Mouse (Mus musculus): ENCODE results near the gene Sbf2.
"Not testable (repeated sequence)": the region's sequence is repeated elsewhere in the genome, so short reads cannot be mapped to it uniquely, and the experiment has no call there.

Gene Sbf2

GRCm38 (mm10) chr7:110583705-110584104 lies 31.0 kb downstream of the Sbf2 start:
- DNase-seq (ENCODE audit: low read depth, low spot score), result no peak

- DNase-seq (ENCODE audit: low read depth, low spot score), result no peak
These were observed 48.7 kb downstream of the Sbf2 start for GRCm38 (mm10) chr7:110565815-110566549.

DNA sequence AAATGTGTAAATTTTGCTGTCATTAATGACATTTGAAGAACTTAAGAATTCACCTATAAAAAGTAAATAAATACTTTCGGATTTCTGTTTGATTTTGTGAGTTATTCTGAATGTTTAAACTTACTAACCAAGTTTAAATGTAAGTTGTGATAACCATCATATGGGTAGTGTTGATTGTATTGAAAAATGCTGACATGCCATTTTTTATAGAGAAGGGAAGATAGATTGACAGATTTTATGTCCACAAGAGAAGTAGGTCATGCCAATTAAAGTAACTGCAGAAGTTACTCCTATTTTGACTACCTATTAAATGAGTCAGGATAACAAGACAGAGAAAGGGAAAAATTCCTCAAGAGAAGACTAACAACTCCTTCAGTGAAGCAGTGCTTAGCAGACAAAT lies 53.1 kb downstream of the Sbf2 start:
- no peak for DNase-seq (ENCODE audit: low read depth, low spot score)

- no peak for DNase-seq (ENCODE audit: low read depth, low spot score)
These were observed 57.7 kb downstream of the Sbf2 start for GRCm38 (mm10) chr7:110557001-110557400.

DNA sequence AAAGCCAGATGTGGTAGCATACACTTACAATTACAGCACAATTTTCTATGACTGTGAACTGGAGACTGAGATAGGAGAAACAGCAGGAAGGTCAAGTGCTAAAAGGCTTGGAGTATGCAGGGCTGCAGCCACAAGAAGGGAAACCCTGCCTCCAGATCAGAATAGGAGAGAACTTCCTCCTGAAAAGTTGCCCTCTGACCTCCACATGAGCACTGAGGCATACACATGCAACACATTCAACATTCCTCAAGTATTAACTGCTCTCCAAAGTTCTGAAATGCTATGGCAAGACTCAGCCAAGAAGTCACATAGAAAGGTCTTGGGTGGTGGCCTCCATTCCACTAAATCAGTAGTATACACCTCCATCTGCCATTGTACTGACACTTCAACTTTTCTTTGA lies 58.5 kb downstream of the Sbf2 start:
- no peak for DNase-seq (ENCODE audit: low read depth, low spot score)

GRCm38 (mm10) chr7:110555260-110555659 lies 59.5 kb downstream of the Sbf2 start:
- DNase-seq (ENCODE audit: low read depth, low spot score), result no peak

DNA sequence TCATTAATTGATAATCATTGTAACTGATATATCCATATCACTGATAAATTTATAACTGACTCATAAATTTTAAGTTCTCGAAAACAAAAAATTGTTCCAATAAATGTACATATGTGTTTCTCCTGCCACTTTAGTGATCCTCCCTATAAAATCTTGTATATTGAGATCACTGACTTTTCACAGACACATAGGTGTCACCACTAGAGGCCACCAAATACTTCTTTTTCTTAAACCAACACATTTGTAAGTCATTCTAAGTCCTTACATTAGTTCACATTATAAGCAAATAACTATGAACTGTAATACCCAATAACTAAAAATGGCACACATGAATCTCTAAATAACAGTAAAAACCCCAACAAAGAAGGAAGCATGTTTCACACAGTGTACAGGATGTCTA lies 66.5 kb downstream of the Sbf2 start:
- no peak for DNase-seq (ENCODE audit: low read depth, low spot score)

- peak; percentile 57 for DNase-seq (ENCODE audit: low read depth, low spot score)
These were observed 71.4 kb downstream of the Sbf2 start for GRCm38 (mm10) chr7:110543341-110543740.

DNA sequence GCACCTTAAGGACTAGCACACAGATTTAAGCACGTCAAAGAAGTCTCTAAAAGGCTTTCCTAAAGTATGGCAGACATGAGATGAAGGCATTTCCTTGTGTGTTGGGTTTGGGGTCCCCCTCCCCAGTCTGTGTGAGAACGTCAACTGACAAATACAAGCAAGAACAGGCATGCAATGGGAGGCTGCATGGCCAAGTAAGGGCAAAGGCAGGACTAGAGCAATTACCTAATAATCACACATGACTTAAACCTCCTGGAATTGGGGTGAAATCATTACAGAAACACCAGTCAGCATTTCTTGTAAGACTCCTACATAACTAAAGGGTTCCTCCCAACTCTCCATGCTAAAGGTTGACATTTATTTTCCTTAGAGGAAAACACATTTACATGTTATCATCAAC lies 75.5 kb downstream of the Sbf2 start:
- DNase-seq (ENCODE audit: low read depth, low spot score), result no peak

GRCm38 (mm10) chr7:110530295-110530694 lies 84.4 kb downstream of the Sbf2 start:
- not testable (repeated sequence) for DNase-seq (ENCODE audit: low read depth, low spot score)

- no peak for DNase-seq (ENCODE audit: low read depth, low spot score)
These were observed 89.5 kb downstream of the Sbf2 start for GRCm38 (mm10) chr7:110525090-110525775.

GRCm38 (mm10) chr7:110516241-110517220 lies 98.2 kb downstream of the Sbf2 start:
- DNase-seq (ENCODE audit: low read depth, low spot score), result no peak

- DNase-seq (ENCODE audit: low read depth, low spot score), result no peak
These were observed 100.6 kb downstream of the Sbf2 start for GRCm38 (mm10) chr7:110514131-110514530.

DNA sequence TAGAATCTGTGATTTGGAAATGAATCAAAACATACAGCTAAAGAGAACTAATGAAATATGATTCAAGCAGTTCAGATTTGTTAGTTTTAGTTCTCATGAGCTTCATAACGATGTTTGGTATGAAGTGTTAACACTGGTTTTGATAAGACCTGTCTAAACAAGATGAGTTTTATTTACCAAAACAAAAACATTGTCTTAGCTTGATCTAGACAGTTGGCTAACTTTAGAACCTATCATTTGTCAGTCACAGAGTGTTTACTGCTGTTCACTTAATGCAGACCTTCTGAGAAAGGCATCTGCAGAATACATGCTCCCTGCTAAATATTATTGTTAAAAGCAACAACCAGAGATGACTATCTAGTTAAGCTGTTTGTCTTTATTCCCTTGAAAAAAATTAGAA lies 116.1 kb downstream of the Sbf2 start:
- no peak for DNase-seq (ENCODE audit: low read depth, low spot score)

DNA sequence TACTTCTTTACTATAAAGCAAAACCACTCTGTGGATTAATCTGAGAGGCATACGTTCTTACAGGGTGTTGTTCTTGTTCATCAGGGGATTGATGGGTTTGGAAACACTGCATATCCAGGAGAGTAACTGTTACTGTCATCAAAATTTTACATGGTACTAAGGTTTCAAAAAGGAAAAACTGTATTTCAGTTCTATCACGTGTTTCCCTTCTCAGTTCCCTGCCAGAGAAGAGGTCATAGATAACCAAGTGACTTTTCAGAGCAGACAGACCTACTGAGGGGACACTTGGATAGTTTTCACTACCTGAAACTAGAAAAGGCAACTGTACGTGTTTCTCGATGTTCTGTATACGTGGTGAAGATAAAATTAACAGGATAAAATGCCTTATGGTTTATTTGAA lies 123.7 kb downstream of the Sbf2 start:
- DNase-seq (ENCODE audit: low read depth, low spot score), result no peak

- DNase-seq (ENCODE audit: low read depth, low spot score), result no peak
These were observed 129.7 kb downstream of the Sbf2 start for GRCm38 (mm10) chr7:110485051-110485450.

DNA sequence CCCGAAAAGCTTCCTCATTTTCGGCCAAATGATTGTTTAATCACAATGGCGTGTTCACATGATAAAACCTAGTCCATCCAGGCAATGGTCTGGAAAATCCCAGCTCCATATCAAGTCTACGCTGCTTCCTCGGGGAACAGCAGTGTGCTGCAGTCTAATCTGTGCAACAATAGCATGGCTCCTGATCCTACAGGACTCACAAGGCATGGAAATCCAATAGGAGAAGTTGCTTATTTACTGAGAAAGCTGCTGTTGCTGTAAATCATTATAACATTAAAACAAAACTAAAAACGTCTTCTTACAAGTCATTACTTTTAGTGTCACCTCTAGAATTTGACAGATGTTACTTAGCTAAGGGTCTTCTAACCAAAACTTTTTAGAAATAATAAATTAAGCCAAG lies 143.7 kb downstream of the Sbf2 start:
- no peak for DNase-seq (ENCODE audit: low read depth, low spot score)

DNA sequence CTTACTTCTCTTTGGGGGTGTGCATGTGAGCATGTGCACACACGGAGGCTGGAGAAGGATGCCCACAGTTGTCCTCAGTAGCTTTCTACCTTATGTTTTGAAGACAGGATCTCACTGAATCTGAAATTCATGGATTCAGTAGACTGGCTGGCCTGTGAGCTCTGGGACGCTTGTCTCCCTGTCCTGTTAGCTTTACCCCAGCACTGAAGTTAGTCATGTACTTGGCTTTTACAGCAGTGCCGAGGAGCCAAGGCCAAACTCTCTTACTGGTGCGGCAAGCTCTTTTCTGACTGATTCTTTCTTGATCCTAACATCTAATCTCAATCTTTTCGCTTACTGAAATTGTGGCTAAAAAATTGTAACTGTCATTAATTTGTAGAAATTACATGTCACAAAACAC lies 151.3 kb downstream of the Sbf2 start:
- no peak for DNase-seq (ENCODE audit: low read depth, low spot score)

GRCm38 (mm10) chr7:110432301-110432700 lies 182.4 kb downstream of the Sbf2 start:
- peak; percentile 60 for DNase-seq (ENCODE audit: low read depth, low spot score)

- DNase-seq (ENCODE audit: low read depth, low spot score), result no peak
These were observed 198.4 kb downstream of the Sbf2 start for GRCm38 (mm10) chr7:110416318-110416717.

DNA sequence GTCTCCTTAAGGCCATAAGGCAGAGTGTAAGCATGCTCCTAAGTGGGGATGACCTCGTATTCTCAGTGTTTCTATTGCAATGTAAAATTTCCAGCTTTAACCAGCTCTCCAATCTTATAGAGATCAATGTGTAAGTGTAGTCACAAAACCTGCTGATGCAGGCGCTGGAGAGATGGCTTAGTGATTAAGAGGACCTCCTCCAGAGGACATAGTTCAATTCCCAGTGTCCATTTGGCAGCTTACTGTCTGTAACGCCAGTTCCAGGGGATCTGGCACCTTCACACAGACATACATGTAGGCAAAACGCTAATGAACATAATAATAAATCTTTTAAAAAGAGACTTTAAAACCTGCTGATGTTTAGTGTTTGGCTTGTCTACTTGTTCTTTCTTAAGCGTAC lies 200.4 kb downstream of the Sbf2 start:
- DNase-seq (ENCODE audit: low read depth, low spot score), result no peak

DNA sequence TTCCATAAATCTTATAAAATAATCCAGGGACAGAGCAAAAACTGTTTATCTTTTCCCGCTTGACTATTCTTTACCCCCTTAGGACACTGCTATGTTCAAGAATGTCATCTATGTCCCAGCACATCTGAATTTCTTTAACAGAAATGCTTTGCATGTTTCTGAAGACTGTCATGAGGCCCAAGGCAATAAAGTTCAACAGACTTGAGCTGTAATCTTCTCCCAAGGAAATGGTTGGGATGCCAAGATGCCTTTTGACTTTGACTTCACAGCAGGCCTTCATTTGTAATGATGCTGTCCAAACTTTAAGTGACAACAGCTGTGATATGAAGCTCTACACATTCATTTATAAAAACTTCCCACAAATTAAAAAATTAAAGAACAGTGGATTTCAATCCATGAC lies 212.6 kb downstream of the Sbf2 start:
- DNase-seq (ENCODE audit: low read depth, low spot score), result no peak
